Mouse (Mus musculus): ENCODE data around the gene Tbl1x.

Gene Tbl1x

DNA sequence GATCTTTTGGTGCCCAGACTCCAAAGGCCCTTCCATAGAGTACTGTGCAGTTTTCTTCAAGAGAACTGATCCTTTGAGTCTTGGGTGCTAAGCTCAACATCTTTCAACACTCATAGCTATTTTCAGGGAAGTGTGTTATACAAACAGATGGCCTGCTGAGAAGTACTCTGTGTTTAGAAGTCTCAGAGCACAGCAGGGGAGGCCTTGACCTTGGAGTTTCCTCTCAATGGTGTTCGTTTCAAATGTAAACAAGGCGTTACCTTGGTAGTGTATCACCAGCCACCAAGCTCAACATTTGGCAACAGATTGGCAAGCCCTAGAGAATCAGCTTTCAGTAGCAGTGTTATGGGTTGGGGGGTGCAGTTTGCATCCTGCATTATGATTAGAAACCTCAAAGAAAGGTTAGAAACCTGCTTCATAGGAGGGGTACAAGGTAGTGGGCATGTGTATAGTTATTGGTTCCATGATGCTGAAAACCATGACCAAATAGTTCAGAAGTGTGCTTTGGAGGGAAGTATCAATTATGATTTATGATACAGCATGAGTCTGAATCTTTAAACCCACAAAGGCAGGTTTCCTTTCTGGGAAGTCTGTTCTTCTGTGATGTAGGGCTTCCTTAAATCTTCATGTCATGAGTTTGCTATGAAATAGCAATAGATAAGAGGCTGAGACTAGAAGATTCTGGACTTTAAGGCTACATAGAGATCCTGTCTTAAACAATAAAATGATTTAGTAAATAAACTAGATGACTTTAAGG lies 98.3 kb downstream of the Tbl1x start:
- no peak for DNase-seq (ENCODE audit: low spot score)

- DNase-seq (ENCODE audit: low spot score) = no peak
Measured at GRCm38 (mm10) chrX:77611938-77612337, 101.1 kb downstream of the Tbl1x start.

GRCm38 (mm10) chrX:77613041-77613440 lies 102.2 kb downstream of the Tbl1x start:
- DNase-seq (ENCODE audit: low spot score) = no peak

DNA sequence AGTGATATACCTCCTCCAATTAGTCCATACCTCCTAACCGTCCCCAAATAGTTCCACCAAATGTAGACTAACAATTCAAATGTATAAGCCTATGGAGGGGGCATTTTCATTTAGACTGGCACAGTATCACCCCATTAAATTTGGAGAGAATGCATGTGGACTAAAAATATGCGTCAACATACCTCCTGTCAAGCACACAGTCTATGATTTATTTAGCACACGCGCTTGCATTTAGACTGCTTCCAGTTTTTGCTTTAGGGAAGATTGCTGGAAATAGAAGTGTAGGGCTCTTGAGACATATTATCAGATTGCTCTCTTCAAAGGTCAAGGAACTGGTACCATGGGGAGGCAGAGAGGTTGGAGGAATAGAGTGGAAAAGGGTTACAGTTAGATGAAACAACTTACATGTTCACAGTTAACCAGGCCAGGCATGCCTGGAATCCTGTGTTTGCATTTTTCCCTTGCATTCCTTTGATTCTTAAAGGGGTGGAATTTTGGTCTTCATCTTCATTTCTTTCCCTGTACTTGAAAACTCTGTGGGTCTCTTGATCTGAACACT lies 105.0 kb downstream of the Tbl1x start:
- no peak for DNase-seq (ENCODE audit: low spot score)

DNA sequence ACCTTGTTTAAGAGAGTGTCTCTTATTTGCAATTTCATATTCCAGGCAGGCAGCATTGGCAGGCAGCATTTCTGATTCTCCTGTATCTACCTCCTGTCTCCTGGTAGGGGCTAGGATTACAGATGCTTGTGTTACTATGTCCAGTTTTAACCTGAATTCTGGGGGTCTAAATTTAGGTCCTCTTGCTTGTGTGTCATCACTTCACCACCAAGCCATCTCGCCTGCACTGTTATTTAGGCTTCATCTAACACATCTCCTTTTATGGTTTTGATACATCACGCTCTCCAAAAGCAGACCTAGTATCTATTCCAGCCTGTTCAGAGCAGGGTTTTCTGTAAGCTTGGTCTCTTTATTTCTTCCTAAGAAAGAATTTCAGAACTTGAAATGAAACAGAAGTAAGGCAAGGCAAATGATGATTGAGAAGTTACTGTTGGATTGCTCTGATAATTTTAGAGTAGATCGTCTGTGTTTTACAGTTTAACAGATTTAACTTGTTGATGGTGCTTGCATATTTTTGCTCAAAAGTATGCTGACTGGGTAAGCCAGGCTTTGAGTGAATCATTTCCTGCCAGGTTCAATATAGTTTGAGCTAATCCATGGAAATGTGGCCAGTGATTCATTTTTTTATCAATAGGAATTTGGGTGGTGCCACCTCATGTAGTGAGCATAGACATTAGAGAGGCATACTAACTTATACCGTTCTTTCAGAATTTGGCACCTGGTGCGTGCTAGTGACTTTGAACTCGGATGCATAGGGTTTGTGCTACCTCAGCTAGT lies 106.7 kb downstream of the Tbl1x start:
- no peak for DNase-seq (ENCODE audit: low spot score)

DNA sequence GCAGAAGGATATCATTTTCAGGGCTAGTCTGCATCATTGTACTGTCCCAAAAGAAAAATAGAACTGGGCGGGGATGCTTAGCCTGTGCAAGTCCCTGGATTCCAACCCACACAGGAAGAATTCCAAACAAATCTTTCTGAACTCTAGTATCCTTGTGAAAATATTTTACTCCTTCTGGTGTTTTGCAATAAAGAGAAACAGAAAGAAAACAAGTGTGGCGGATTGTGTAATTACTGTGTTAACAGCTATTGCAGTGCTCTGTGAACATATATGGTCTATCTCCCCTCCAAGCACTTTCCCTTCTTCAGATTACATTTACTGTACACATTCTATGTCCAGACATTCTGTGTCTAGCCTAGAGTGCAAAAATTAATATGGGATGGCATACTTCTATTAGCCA lies 119.6 kb downstream of the Tbl1x start:
- DNase-seq (ENCODE audit: low spot score) = peak; percentile 29

DNA sequence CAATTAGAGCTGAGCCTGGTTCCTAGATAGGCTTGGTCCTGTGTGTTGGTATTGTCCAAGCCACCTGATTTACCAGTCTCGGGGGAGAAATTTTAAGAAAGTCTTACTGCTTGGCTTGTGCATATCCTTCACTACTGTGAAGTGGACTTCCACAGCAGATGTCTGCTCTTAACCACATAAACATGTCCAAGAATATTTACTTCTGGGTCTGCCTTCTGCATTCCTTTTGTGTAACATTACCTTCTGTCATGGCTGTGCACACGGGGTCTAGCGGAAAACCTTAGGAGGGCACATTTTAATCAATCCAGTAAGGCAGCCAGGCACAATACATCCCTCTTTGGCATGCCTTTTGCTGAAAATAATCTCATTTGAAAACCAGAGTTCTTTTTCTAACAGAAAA lies 125.7 kb downstream of the Tbl1x start:
- DNase-seq (ENCODE audit: low spot score) = no peak

- DNase-seq (ENCODE audit: low spot score) = peak; percentile 68
Measured at GRCm38 (mm10) chrX:77638076-77638475, 127.3 kb downstream of the Tbl1x start.

DNA sequence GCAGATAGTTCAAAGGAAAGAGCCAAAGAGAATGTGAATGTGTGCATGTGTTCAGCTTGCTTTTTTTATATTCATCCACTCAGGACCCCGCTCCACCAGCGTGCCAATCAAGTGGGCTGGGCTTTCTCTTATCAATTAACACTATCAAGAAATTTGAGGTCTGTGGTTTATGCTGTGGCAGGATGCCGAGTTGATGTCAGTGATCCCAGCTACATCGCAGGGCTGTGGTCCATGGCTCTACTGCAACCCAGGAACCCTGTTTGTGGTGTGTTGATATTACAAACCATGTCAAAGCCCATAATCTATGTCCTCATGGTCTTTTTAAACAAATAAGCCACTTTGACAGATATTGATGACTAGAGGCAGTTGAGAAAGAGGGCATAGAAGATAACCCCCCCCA lies 129.5 kb downstream of the Tbl1x start:
- DNase-seq (ENCODE audit: low spot score) = no peak

GRCm38 (mm10) chrX:77646164-77646563 lies 135.4 kb downstream of the Tbl1x start:
- DNase-seq (ENCODE audit: low spot score) = no peak

- no peak for DNase-seq (ENCODE audit: low spot score)
Measured at GRCm38 (mm10) chrX:77650246-77650645, 139.4 kb downstream of the Tbl1x start.

- DNase-seq (ENCODE audit: low spot score) = no peak
Measured at GRCm38 (mm10) chrX:77662030-77662429, 151.2 kb downstream of the Tbl1x start.

- DNase-seq (ENCODE audit: low spot score) = no peak
Measured at GRCm38 (mm10) chrX:77663276-77663675, 152.5 kb downstream of the Tbl1x start.

DNA sequence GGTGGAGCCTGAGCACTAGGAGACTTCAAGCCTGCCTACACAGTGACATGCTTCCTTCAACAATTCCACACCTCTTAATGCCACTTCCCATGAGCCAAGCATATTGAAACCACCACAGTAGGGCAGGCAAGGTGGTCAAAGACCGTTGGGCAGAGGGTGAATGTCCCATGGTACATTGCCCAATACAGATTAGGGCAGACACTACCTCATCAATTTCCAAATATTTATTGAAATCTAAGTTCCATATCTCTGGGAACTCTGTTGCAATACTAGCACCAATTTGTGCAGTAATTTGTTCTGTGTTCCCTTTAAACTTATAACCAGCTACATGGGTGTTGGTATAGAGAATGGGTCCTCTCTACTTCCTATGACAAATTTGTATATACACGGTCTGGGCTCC lies 154.2 kb downstream of the Tbl1x start:
- DNase-seq (ENCODE audit: low spot score) = no peak

DNA sequence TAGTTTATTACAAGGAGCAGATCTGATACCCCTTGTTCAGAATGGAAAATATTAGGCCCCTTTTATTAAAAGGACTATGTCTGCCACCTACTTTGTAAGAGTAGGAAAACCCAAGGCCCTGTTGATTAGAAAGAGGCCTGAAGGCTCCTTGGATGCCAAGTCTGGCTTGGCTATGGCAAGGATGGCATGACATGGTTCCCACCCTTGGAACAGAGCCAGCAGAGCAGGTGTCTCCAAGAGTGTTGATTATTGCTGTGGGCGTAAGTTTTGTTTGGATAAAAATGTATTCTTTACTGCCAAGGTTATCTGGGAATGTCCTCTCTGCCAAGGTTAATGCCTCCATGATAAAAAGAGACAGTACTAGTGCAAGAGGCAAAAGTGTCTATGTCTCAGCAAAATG lies 156.1 kb downstream of the Tbl1x start:
- no peak for DNase-seq (ENCODE audit: low spot score)

- DNase-seq (ENCODE audit: low spot score) = no peak
Measured at GRCm38 (mm10) chrX:77667441-77667840, 156.6 kb downstream of the Tbl1x start.

DNA sequence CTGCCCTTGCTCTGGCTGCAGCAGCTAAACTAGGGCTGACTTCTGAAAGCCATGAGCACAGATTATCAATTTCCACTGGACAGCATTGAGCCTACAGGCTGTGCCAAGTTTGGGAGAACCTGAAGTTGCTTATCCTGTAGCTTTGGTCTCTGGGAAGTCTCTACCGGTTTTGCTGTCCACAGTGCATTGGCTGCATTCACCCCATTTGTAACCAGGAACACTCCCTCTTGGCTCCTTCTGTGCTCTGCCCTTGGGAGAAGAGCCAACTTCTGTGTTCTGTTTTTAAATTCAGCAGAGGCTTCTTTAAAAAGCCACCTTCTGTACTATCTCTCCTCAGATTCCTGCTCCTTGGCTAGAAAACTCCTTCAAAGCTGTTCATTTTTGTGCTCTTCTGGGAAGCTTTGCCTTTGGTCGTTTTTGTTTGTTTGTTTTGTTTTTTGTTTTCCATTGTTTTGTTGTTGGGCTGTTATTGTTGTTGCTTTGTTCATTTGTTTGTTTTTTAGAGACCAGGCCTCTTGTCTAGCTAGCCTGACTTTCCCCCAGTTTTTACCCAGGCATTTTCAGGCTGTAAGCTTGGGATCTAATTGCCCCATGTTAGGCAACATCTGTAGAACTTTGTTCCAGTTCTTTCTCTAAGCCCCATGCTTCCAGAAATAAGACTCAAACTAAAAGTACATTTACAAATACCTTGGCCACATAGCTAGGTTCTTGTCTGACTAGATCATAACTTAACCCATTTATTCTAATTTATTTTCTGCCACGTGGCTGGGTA lies 159.2 kb downstream of the Tbl1x start:
- DNase-seq (ENCODE audit: low spot score) = no peak

Data from lung, postnatal 25 days (tissue).